Mouse (Mus musculus) c-Kit-positive CD71-negative TER-119-negative erythroid progenitor cells, embryonic 14.5 days (primary cell): Measurements from ENCODE around the gene Ccr2.
"Not testable (repeated sequence)": the region's sequence is repeated elsewhere in the genome, so short reads cannot be mapped to it uniquely, and the experiment has no call there.

ENCODE experiments used
- DNase-seq: peaks from one replicate; pipeline ENCODE4 v3.0.0-alpha.2; 2013; ENCODE audit warnings: low read depth

Gene Ccr2

DNA sequence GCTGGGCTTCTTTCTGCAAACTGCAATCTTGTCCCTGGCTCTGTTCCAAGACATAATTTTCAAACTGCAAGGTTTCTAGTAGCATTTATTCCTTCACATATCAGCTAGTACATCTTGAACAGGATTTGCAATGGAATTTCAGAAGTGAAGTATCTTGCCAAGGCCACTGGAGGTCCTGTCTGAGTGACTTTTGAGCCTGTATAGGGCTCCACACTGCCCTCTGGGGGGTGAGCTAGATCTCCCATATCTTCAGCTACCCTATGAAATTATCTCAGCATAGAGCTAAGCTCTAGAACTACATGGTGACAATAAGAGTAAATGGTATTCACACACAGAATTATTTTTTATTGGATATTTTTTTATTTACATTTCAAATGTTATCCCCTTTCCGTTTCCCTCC, 16.7 kb downstream of the Ccr2 start:
- DNase-seq: no peak

DNA sequence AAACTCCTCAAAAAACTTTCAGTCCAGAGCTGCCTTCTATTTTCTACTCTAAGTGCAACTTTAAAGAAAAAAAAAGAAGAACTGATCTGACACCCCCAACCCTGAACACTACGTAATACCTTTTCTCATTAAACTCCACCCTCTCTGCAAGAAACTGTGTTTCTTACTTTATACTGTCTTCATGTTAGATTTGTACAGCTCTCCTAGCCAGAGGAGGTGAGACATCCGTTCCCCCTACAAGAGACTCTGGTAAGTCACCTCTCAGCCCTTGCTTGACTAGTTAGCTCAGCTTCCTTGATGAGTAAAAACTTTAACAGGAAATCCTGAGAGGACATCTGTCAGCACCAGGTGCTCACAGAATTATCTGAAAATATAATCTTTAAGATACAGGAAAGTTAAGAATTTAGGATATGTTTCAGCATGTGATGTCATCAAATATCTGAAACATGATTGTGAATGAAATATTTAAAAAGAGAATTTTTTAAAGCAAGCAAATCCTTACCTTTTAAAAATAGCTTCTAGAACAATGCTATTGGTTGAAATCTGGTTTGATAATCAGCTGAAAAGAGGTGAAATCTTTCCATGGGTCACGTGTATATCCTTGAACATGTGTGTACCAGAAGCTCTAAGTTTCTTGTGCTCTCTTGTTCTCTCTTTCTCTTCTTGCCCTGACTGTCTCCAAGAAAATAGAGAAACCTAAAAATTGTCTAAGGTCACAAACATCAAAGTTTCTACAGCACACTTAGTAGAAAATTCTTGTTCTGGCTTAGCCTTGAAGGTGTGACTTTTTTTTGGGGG, 19.8 kb downstream of the Ccr2 start, which contains the start of gene Ccr5:
TSS of gene Ccr5 (plus strand) at position 157 of the 798 bp plus-strand sequence.
- no peak for DNase-seq

DNA sequence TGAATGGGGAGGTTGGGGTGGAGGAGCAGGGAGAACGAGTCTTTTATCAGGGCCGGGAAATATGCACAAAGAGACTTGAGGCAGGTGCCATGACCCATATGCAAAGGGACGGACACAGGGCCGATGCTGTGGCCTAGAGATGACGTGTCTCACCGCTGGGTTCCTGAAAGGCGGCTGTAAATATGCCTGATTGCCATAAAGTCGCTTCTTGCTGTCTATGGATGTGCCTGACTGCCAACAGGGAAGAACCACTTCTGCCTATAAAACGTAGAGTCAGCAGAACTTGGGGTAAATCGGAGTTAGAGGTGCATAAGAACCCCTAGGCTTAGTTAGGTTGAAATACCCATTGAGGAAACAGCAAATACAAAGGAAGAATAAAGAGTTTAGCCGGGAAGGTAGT, 23.8 kb downstream of the Ccr2 start:
- no peak for DNase-seq

DNA sequence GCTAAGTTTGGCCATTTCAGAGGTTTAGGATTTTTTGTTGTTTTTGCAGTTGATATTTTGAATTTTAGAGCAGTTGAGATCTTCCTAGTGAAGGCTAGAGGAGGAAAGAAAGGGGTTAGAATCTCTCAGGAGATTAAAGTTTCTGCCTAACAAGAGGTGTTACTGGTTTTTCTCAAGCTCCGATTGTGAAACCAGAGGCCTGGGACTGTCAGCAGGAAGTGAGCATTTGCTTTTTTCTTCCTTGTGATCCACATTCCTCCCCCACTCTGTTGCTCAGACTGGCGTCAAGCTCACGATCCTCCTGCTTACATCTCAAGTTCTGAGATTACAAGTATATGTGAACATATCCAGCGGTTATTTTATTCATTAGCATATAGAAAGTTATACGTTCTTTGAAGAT, 24.6 kb downstream of the Ccr2 start:
- no peak for DNase-seq

DNA sequence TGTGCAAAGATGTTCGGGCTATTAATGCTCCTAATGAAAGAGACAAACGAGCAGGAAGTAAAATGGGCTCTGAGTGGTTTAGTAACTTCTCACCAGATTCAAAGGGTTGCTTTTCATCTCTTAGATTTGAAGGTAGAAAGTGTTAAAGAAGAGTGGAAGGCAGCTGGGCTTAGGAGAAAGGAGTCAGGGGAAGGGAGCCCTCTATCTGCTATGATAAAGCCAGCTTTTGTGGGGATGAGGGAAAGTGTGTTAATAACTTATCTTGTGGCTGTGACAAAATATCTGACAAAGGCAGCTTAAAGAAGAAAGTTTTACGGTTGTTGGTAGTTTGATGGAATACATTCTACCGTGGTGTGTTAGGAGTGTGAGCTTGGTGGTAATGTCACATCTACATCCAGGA, 25.7 kb downstream of the Ccr2 start:
- DNase-seq: no peak

DNA sequence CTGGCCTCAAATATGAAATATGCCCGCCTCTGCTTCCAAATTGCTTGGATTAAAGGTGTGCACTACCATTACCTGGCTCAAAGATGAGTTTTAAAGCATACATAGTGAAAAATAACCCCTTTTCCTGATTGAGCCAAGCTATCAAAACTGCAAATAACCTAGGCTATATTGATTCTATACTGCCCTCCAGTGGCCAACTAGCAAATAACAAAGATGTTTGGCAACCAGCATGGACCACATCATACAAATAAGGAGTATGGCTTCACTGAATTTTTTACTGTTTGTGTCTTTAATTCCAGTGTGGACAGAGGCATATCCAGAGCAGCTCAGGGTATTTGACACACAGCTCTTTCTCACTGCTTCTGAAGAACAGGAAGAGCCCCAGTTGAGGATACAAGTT, 26.6 kb downstream of the Ccr2 start:
- DNase-seq: no peak

DNA sequence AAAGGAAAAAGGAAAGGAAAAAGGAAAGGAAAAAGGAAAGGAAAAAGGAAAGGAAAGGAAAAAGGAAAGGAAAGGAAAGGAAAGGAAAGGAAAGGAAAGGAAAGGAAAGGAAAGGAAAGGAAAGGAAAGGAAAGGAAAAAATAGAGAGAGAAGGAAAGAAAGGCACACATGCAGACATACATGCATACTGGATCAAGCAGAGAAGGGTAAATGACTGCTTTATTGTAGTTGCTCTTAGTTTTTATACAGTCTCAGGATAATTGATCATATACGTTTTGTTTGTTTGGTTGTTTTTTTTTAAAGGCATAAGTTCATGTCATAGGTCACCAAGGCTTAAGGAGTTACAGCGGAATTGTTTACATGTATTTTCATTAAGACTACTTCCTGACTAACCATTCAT, 31.1 kb downstream of the Ccr2 start:
- DNase-seq: not testable (repeated sequence)

DNA sequence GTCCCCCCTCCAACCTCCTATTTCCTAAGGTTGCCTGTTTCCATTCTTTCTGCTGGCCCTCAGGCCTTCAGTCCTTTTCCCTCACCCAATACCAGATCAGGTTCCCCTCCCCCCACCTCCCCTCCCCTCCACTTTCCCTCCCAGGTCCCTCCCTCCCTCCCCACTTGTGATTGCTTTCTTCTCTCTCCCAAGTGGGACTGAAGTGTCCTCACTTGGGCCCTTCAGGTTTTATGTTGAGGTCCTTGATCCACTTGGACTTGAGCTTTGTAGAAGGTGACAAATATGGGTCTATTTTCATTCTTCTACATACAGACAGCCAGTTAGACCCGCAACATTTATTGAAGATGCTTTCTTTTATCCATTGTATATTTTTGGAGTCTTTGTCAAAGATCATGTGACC, 33.2 kb downstream of the Ccr2 start:
- DNase-seq: not testable (repeated sequence)

DNA sequence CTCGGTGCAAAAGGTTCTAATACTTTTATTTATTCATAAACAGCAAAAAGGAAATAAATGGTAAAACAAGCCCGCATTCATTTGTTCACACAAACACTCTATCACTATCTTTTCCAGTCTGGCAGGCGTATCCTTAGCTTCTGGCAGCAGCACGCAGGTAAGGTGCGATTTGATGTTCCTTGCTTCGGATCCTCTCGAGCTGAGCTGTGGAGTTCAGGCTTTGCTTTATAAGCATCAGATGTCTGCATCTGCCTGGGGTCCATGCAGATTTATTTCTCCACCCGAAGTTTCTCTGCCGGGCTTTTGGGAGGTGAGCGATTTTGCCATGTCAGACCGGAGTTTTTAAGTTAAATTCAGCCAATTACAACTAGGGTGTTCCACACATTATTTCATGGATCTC, 35.9 kb downstream of the Ccr2 start:
- no peak for DNase-seq

DNA sequence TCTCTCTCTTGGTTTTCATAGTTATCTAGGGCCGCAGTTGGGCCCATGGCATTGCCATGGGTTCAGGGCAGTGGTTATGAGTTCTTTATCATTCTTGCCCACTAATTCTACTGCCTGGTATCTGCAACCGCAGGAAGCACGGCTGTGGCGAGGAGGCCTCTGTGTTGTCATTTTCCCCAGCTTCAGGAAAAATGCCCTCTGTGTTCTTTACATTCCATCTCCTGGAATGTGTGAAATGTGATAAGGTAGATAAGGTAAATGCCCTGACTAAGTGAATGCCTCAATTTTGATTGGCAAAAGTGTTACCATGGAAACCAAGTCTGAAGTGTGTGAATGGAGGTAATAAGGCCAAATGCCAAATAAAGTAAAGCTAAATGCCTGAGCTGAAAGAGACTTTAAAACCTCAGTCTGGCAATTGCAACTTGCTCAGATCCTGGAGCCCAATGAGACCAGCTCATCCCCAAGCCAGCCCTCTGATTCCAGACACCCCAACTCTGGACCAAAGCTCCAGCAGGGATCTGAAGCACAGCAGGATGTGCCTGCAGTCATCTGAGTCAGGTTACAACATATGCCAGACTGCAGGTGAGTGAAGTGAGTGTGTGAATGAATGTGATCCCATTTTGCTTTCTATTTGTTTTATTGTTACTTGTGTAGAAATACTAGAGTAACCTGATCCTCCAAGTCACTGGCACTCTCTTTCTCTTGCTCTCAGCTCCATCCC, 36.5 kb downstream of the Ccr2 start:
- DNase-seq: no peak

DNA sequence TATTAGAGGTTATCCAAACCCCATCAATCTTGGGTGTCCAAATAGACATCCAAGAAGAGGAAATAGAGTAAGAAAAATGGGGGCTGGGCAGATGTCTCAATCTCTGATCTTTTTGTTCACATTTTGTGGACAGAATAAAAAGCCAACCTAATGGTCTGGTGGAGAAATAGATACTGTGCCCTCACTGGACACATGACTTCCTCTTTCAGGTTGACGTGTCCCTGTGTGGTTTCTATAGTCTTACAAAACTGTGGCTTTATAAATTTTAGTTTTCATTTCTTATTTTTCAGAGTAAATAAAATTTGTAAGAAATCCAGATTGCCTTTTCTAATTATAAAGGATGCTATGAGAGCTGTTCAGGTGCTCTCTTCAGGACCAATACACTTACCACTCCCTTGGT, 41.9 kb downstream of the Ccr2 start:
- DNase-seq: no peak

DNA sequence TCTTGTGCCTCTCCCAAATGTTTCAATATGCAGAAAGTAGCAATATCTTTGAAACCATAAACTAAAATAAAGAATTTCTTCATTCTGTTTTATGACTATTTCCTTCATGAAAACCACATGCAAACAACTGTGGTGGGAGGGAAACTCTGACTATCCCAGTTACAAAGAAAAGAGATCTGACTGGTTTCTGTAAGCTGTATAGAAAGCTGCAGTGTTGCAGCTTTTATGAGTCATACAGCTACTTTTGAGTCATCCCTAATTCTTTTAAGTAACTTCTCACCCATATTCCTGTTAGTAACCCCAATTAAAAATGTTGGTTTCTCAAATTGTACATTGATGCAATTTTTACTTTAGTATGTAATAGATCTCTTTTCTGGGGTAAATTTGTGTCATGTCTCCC, 44.6 kb downstream of the Ccr2 start:
- no peak for DNase-seq
